Mouse (Mus musculus) lung, adult 2 months (tissue): ENCODE results near the gene Chid1.

Source experiments
- CTCF ChIP-seq: fragments of 200-500 bp; IDR thresholded peaks from 2 replicates; pipeline ENCODE4 v1.5.1; 2011; ENCODE audit warnings: mild to moderate bottlenecking, low read length, control low read depth; ENCODE audit not compliant: insufficient read depth
- POLR2A ChIP-seq: fragments of 200-500 bp; IDR thresholded peaks from 2 replicates; pipeline ENCODE4 v1.6.1; 2011; ENCODE audit warnings: low read depth, mild to moderate bottlenecking, control low read depth, low read length, borderline replicate concordance; ENCODE audit errors: extremely low read depth

DNA sequence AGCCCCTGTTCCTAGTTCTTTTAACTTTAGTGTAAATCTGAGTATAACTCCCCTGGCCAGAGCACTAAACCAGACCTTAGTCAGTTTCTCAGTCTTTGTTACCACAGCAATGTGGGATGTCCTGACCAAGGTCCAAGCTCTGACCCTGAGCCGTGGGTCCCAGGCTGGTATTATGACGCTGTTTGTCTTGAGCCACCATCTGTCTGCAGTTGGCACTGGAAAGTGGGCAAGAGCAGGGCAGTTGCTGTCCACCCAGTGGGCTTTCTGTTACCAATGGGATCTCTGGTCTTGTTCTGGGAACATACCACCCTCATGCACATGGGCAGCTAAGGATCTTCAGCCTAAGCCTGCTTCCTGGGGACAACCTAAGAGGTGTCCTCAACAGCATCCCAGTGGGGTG, 2.9 kb upstream of the Chid1 start:
- no peak for TF ChIP-seq POLR2A
- no peak for TF ChIP-seq CTCF
